Mouse (Mus musculus) embryonic stem cell, embryonic (primary cell): Measurements from ENCODE around the gene Gm4792.

ENCODE experiments used
- CTCF ChIA-PET, 4 experiments: fragments of 300-600 bp in 2 of 4; fragments of 350-600 bp in 2 of 4; sonication (Branson Sonifier 250); formaldehyde crosslinking; loops; one replicate each; lab custom pipeline; 2022; ENCODE audit warnings: inconsistent platforms in 2 of 4; lab: Charles Lee
- POLR2A ChIA-PET, 4 experiments: fragments of 300-600 bp in 2 of 4; fragments of 350-600 bp in 2 of 4; sonication (Branson Sonifier 250); formaldehyde crosslinking; loops; one replicate each; lab custom pipeline; 2022; ENCODE audit warnings: antibody characterized with exemption in 4 of 4, inconsistent platforms in 1 of 4; lab: Charles Lee

The Gm4792 gene

DNA sequence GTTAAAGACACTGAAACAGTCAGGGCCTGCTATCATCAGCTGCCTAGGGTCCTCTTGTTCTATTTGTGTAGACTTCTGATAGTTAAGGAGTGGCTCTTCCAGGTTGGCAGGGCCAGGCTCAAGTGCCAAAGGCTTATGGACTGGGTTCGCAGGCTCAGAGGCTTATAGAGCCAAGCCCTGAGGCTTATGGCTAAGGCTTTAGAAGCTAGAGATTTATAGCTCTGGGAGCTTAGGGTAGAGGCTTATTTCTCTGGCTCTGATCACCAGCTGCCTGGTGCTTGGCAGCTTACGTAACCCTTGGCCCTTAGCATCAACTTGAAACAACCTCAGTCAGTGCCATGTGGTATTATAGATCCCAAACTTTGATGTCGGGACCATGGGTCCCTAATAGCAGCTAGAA lies at the start of gene Gm4792:
TSS of gene Gm4792 (minus strand) at position 233 of the 400 bp plus-strand sequence.
- POLR2A ChIA-PET: interaction anchor here in 1 of 4 experiments (0.6 kb wide), 1 partner anchor 689 kb away, joined by 3 read pairs; no protein-coding TSS in a partner anchor
- CTCF ChIA-PET: no interaction called here

DNA sequence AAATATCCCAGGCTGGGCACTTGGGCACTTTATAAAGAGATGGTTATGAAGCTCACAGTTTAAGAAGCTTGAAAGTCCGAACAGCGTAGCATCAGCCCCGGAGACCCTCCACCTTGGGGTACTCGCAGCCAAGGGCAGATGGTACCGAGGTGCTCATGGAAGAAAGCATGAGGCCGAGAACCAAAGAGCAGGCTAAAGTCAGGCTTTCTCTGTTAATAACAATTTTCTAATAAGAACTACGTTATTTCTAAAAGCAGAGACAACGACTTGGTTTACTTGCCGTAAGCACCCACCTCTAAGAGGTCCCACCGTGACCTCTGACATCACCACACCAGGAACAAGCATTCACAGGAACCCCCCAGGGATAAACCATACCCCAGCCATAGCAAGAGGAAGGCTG lies 49.5 kb upstream of the Gm4792 start:
- POLR2A ChIA-PET: no interaction called here
- CTCF ChIA-PET: no interaction called here

DNA sequence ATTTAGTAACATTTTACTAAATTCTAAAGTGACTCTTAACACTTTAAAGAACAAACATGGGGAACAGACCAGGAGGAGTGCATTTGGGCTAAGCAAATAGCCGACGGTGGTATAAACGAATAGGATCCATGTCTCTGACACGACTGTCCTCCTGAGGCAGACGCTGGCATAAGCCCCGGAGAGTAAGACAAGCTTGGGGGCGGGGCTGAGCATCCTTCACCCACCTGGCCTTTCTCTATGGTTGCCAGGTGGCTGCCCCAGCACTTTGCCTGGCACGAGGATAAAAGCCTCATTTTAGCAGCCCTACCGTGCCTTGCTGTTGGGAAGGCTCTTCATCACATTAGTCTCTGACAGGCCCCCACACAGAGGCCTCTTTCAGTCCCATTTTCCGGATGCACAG lies 48.8 kb upstream of the Gm4792 start:
- ChIA-PET POLR2A (no interaction called here), CTCF (no interaction called here)

DNA sequence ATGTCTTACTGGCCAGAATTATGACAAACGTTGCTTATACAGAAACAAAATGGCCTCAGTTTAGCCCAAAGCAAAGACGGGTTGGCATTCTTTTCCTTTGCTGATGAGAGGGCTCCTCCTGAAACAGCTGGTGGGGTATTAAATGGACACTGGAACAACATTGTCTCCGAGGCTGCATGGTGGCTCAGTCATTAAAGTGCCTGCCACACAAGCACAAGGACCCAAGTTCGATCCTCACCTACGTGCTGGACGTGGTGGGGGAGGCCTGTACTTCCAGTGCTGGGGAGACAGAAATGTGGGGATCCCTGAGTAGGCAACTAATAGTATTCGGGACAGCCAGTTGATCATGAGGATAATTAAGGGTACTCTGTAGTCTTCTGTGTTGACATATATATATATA lies 48.1 kb upstream of the Gm4792 start:
- POLR2A ChIA-PET: interaction anchor here in 1 of 4 experiments (0.6 kb wide), 1 partner anchor 281 kb away, joined by 7 read pairs; no protein-coding TSS in a partner anchor

DNA sequence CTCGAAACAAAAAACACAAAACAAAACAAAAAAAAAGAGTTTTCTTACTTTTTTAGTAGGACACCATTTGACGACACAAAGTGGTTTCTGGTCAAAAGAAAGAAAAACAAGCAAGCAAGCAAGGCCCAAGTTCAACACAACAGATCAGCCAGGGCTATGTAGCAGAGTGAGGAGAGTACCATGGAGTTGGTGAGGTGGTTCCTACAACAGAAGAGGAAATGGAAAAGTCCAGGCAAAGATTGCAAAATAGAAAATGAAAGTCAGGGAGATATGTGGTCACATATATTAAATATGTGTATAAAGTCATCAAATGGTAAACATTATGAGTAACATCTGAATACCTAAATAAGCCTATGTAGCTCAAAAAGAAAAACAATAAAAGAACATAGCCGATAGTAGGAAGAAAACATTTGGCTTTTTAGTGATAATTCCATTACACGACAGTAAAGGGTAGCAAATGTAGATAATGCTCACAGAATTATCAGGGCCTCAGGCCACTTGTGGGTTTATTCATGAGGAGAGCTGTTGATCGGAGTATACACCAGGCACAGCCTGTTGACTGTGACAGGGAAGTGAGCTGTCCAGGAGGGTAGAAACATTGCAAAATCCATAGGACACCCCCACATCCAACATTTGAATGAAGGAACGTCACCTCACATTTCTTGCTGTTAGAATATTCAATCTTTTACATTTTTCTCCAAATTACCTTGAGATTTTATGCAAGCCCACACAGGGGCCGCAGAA lies 47.2 kb upstream of the Gm4792 start:
- ChIA-PET POLR2A (interaction anchor here in 1 of 4 experiments (0.6 kb wide), 1 partner anchor 282 kb away, joined by 7 read pairs; no protein-coding TSS in a partner anchor), CTCF (no interaction called here)

More for the DNA sequence above, 48.1 kb upstream of the Gm4792 start:
- CTCF ChIA-PET: no interaction called here

DNA sequence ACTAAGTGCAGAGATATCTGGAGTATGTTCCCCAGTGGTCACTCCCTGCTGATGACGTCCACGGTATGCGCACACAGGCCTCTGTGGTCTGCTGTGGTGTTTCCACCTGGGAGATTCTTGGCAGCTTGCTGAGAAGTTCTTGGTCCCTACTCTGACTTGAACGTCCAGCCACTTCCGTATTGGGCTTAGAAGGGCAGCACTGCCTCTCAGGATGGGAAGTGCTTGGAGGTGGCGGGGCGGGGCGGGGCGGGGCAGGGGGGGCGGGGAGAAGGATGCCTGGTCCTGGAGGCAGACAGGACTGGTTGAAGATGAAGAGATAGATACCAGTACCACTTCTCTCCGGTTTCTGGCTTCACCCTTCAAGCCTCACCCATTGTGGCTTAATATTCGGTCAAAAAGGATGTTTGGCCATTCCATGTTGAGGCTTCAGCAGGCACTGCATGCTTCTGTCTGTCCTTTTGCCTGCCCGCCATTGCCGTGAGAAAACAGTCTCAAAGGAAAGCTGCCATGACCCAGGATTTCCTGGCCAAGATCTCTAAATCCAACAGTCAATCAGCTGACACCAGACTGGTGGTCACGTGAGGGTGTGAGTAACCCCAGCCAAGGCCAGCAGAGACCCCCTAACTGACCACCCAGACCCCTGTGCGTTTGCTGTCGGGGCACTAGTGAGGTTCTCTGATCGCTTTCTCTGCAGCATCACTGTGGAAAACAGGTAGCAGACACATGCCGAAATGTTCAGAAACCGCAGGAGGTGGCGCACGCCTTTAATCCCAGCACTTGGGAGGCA lies 46.3 kb upstream of the Gm4792 start:
- CTCF ChIA-PET: no interaction called here
- POLR2A ChIA-PET: interaction anchor here in 2 of 4 experiments (0.6 kb wide), 2 partner anchors 15 to 623 kb away, joined by 3 to 4 read pairs; no protein-coding TSS in a partner anchor

DNA sequence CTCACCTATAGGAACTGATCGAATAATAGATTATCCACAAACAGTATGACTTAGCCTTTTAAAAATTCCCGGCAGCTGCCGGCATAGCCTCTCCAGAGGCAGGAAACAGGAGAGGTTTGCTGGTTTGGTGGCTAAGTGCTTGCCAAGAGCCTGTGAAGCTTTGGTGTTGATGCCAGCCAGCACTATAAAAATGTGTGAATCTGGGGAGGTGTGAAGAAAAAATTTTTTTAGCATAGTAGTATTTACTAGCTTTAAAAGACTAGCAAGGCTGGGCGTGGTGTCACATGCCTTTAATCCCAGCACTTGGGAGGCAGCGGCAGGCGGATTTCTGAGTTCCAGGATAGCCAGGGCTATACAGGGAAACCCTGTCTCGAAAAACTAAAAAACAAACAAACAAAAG lies 45.1 kb upstream of the Gm4792 start:
- CTCF ChIA-PET: no interaction called here
- POLR2A ChIA-PET: no interaction called here

DNA sequence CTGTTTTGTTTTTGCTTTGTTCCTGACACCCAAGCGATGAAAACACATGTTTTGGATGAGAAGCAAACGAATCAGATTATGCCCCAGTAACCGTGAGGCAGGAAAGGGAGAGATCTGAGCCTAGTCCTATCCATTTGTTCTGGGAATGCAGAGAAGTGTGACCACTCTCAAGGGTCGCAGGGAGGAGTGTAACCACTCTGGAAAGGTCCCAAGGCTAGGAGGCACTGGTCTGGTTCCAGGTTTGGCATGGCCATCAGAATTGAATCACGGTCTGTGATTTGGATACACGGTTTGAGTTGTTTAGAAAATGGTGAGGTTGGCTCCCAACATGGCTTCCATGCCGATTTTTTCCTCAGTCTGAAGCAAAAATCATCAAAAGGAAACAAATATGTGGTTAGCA lies 43.8 kb upstream of the Gm4792 start:
- ChIA-PET CTCF (no interaction called here), POLR2A (no interaction called here)

DNA sequence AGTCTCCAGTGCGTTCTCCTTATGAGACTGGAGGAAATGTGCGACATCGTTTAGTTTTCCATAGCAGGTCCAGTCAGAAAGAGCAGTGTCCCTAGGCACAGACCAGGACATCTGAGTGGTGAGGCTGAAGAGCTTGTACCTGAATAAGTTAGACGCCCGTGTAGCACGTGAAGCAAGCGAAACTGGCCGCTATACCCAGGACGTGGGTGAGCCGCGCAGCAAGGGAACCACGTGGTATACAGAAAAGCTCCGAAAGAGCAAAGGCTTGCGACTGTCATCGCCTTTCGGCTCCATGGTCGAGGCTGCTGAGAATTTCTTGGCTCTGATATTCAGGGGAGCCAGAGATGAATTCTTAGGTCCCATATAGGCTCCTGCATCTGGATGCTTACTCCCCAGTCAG lies 43.0 kb upstream of the Gm4792 start:
- ChIA-PET POLR2A (no interaction called here), CTCF (interaction anchor here in 1 of 4 experiments (1.2 kb wide), 1 partner anchor 9 kb away, joined by 3 read pairs; no protein-coding TSS in a partner anchor)

DNA sequence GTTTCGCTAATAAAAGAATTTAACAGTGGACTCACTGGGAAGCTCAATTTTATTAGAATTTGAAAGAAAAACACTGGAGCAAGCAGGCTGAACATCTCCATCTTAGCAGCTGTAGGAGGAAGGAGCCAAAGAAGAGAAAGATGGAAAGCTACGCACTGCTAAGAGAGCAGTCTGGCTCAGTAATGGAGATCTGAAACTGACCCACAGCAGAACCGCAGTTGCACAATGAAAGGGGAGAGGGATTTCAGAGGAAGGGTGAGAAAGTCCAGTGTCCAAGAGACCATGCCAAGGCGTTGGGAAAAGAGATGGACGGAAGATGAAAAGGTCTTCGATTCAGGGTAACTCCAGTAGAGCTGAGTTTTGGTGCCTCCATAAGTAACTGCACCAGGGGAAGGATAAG lies 37.6 kb upstream of the Gm4792 start:
- ChIA-PET CTCF (no interaction called here), POLR2A (interaction anchor here in 1 of 4 experiments (0.6 kb wide), 2 partner anchors 116 to 508 kb away, joined by 3 read pairs; no protein-coding TSS in a partner anchor)

DNA sequence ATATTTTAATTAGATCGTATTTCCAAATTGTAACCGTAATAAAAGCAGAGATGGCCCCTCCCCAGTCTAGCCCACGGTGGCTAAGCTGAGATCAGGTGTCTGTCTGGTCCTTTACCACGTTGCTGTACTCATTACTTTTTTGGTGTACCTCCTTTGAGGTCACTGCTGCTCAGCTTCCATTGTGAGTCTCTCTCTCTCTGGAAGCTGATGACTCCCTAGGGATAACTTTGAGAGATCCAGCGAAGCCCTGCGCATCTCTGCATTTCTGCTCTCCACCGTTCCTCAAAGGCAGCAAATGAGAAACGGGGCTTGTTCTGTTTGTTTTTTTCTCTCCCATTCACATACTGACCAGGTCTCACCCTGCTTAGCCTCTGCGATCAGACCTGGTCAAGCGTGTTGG lies 36.5 kb upstream of the Gm4792 start:
- ChIA-PET CTCF (no interaction called here), POLR2A (interaction anchor here in 1 of 4 experiments (0.6 kb wide), 1 partner anchor 20 kb away, joined by 4 read pairs; no protein-coding TSS in a partner anchor)

DNA sequence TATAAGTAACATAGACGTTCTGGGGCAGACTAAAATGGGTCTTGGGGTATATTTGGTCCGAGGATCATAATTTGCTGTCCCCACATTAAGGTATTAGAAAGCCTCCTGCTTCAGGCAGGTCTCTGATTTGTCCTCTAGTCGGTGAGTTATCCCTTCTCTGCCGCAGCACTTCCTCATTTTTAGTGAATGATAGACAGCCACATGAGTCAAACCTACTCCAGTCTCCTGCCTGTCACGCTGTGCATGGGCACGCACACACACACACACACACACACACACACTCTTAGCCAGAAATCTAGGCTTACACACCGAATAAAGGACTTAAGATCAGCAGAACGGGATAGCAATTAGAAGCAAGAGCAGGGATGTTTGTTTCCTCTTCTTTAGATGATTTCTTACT lies 34.8 kb upstream of the Gm4792 start:
- CTCF ChIA-PET: interaction anchor here in 3 of 4 experiments (0.6 to 1.1 kb wide), 8 partner anchors 8 to 632 kb away, joined by 3 to 9 read pairs (median 3); no protein-coding TSS in a partner anchor
- POLR2A ChIA-PET: no interaction called here

DNA sequence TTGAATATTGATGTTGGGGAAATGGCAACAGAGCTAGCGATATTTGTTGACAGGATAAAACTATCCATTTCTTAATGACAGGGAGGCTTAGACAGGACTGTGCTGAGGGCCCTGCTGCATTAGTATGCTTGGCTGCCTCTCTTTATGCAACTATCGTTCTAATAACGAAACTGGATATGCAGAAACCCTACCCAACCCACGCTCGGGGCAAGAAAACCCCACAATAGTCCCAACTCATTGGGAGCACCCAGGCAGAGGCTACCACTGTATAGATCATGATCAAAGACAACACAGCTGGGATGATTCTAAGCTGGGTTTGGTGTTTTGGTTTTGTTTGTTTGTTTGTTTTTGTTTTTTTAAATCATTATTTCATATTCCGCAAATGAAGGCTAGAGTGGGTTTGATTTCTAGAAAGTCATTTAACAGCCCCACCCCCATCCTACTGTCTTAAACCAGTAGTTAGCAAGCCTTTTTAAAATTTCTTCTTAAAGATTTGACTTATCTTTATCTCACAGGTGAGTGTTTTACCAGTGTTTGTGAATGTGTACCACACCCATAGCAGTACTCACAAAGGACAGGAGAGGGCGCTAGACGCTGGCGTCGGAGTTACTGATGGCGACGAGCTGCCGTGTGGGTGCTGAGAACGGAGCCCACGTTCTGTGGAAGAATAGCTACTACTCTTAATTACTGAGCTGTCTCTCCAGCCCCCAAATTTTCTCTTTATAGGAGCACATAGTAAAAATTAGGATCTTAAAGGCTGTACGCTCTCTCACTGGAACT lies 34.0 kb upstream of the Gm4792 start:
- CTCF ChIA-PET: interaction anchor here (0.6 to 1.1 kb wide), 9 partner anchors 9 to 632 kb away, joined by 3 to 9 read pairs (median 3); no protein-coding TSS in a partner anchor
- POLR2A ChIA-PET: no interaction called here

DNA sequence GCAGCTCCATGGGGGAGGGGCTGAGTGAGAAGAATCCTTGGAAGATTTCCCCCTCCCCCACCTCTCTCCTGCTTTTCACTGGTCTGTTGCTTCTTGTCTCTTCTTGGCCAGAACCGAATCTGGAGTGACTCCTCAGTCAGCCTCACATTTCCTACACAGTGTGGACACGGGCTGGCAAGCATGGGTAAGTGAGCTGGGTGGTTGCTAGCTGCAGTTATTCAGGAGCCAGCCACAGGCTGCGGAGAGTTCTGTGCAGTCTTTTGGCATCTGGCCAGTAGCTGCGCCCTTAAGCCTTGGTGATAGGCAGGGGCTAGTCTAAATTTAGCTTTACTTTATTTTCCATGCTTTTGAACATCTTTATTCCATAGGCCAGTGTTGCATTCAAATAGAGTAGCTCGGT lies 31.5 kb upstream of the Gm4792 start:
- ChIA-PET CTCF (interaction anchor here in 1 of 4 experiments (1.0 kb wide), 1 partner anchor 237 kb away, joined by 3 read pairs; no protein-coding TSS in a partner anchor), POLR2A (interaction anchor here in 2 of 4 experiments (0.5 to 1.1 kb wide), 3 partner anchors 15 to 338 kb away, joined by 3 to 4 read pairs (median 3); no protein-coding TSS in a partner anchor)

DNA sequence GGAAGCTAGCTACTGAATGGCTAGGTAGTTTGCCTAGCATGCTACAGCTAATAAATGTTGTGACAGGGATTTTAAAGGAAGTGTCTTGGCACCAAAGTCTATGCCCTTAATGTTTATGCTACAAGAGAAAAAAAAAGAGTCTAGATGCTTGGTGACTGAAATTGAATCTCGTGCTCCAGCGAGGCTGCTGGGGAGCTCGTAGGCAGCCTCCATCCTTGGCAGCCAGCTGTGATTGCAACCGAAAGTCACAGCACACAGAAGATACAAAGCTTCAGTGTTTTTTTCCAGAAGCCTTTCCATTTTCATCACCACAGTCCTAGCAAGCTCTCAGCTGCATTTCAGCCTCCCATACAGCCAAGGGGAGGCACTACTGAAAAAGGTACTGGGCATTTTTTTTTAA lies 20.1 kb upstream of the Gm4792 start:
- CTCF ChIA-PET: interaction anchor here in 2 of 4 experiments (0.6 to 0.7 kb wide), 2 partner anchors 14 to 1248 kb away, joined by 3 to 9 read pairs; no protein-coding TSS in a partner anchor

DNA sequence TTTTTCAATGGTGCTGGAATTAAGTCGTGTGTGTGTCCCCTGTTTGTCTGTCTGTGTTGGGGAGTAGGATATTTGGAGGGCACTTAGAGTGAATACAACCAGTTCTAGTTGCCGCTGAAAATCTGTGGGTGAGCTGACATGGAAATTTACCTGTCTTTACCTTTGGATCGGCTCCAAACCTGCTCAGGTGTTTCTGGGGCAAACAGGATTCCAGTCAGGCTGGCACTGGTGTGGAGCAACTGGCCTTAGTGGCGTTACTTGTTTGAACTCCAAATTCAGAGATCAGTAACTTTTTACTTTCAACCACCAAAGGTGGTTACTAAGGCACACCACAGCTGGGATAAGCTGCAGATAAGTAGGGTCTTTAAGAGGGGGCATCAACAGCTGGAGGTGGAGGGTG lies 14.6 kb upstream of the Gm4792 start:
- CTCF ChIA-PET: interaction anchor here in 1 of 4 experiments (1.6 kb wide), 1 partner anchor 296 kb away, joined by 3 read pairs; no protein-coding TSS in a partner anchor
- POLR2A ChIA-PET: interaction anchor here in 1 of 4 experiments (1.3 kb wide), 1 partner anchor 15 kb away, joined by 5 read pairs; no protein-coding TSS in a partner anchor

More for the DNA sequence above, 20.1 kb upstream of the Gm4792 start:
- POLR2A ChIA-PET: interaction anchor here in 2 of 4 experiments (0.7 to 1.0 kb wide), 2 partner anchors 107 to 441 kb away, joined by 3 read pairs; no protein-coding TSS in a partner anchor

DNA sequence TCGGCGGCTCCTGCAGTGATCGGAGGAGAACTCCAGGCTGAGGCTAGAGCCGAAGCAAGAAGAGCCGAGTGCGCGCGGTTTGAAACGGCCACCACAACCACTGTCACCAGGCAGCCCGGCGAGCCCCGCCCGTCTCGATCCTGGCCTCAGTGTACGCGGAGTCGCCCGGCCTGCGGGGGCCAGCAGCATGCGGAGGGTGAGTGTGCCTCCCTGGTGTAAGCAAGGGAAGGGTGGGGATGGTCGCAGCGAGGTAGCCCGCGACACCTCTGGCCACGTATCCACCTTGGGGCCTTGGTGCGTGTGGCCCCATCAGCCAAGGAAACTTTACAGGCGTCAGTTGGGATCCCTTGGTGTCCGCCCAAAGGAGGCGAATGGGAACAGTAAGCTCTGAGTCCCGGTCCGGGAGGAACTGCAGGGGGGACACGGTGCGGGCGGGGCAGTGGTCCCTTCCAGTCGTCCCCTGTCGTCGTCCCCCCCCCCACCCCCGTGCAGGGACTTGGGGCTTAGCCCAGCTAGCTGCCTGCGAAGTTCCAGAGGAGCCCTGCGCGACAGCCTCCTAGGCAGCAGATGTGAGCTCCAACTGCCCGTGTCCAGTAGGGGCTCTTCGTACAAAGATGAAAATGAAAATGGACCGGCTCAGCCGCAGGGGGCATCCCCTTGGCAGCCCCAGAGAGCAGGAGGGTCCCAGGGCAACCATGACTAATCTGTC lies 13.7 kb upstream of the Gm4792 start:
- CTCF ChIA-PET: interaction anchor here in 2 of 4 experiments (0.6 to 0.8 kb wide), 2 partner anchors 75 to 727 kb away, joined by 3 read pairs; no protein-coding TSS in a partner anchor
- POLR2A ChIA-PET: interaction anchor here in 2 of 4 experiments (0.7 to 1.3 kb wide), 2 partner anchors 16 to 56 kb away, joined by 3 to 5 read pairs; no protein-coding TSS in a partner anchor
